In the genomic region with DNA sequence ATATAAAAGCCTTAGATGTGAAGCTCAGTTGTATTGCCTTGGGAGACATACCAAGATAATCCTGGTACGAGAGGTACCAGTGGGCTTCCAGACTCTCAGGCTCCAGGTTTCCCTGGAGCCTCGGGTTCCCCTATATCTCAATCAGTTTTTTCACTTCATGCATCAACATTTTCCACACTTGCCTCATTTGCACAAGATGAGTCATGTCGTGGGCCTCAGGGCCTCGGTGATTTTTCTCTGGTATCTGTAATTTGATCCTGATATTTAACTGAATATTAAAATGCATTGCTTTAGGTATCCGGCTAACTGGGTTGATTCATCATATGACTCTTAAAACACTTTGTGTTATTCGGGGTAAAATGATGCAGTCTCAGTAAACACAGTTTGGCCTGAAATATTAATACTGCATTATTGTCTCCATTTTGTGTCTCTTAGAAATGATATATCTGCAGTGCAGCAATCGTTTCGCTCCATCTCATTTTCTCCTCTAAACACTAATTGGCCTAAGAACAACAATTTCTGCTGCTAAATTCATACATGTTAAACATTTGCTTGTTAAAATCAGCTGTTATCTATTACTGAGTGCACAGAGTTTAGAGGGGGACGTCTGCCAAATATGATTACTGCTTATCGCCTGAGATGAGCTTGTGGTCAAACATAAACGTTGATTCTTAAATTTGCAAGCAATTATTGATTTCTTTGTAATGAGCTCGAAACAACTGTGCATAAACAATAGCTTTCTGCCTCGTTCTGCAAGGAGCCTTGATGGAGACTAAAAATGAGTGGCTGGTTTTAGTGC, we compare ENCODE assay signal across 11 mouse cellular contexts. TPM values are rescaled to one million over a fixed set of nuclear protein-coding genes. Genes with fewer than 3 reads are reported as not detected.
DNase-seq lines count a peak whose midpoint lies in the region; ATAC-seq and TF ChIP-seq lines count a peak whose summit lies in the region.
"Had no signal": no experiment of that assay in that cellular context is flagged by ENCODE, and none has a peak within 500 bp of the region (broad histone marks: within the 10 kb centered on the region; RNA-seq: fewer than 3 reads in every experiment).

No protein-coding gene starts in this region.

- no peak for DNase-seq in heart, postnatal 25 days (ENCODE audit: low spot score)
- no peak for DNase-seq in embryo, embryonic 10 days (ENCODE audit: low spot score)
- DNase-seq: thymus, adult 18-20 months had no signal

- peaks cover 15 to 22% of the 10 kb centered on the region in 2 experiments for H3K4me1 ChIP-seq in heart, embryonic 14.5 days (ENCODE audit: control insufficient read depth in 2 of 2, insufficient read depth in 2 of 2, low read length in 2 of 2)
- peaks cover 34% of the 10 kb centered on the region for H3K4me1 ChIP-seq in neural tube, embryonic 13.5 days (replicated peaks)
- peaks cover 20% of the 10 kb centered on the region for H3K4me1 ChIP-seq in neural tube, embryonic 15.5 days
- H3K4me1 ChIP-seq in hindbrain, embryonic 15.5 days (replicated peaks), result peaks cover 17% of the 10 kb centered on the region

- peak overlapping the region; percentile 58 to 75 for H3K27ac ChIP-seq in heart, embryonic 14.5 days (replicated peaks in 1 of 2; ENCODE audit: control insufficient read depth in 1 of 2, insufficient read depth in 1 of 2, low read depth in 2 of 2, low read length in 2 of 2)
- 0 out of 2 replicates have a peak overlapping the region, but pooled peaks have one; percentile 49 for H3K27ac ChIP-seq in neural tube, embryonic 13.5 days (replicated peaks)
- no peak overlapping the region for H3K27ac ChIP-seq in neural tube, embryonic 15.5 days (replicated peaks)
- 0 out of 2 replicates have a peak overlapping the region, but pooled peaks have one; percentile 48 for H3K27ac ChIP-seq in hindbrain, embryonic 15.5 days (replicated peaks)

- no peaks in the 10 kb centered on the region for H3K79me2 ChIP-seq in myocyte (ENCODE audit: control insufficient read depth, insufficient read depth)

- intact Hi-C loops in heart, postnatal 25 days (cut with DNase I), result no loop called here

- H3K4me3 ChIP-seq in heart, embryonic 14.5 days (ENCODE audit: control insufficient read depth in 1 of 2, insufficient read depth in 1 of 2, low read depth in 1 of 2, low read length in 2 of 2), result no peak overlapping the region
- H3K4me3 ChIP-seq in neural tube, embryonic 13.5 days, result no peak overlapping the region
- no peak overlapping the region for H3K4me3 ChIP-seq in neural tube, embryonic 15.5 days (replicated peaks)
- H3K4me3 ChIP-seq in hindbrain, embryonic 15.5 days, result no peak overlapping the region
- H3K4me3 ChIP-seq in myocyte, result no peak overlapping the region

- no peaks in the 10 kb centered on the region for H3K9me3 ChIP-seq in heart, embryonic 14.5 days (ENCODE audit: control insufficient read depth, low read length)
- H3K9me3 ChIP-seq in neural tube, embryonic 13.5 days, result no peaks in the 10 kb centered on the region
- no peaks in the 10 kb centered on the region for H3K9me3 ChIP-seq in neural tube, embryonic 15.5 days (replicated peaks)
- H3K9me3 ChIP-seq in hindbrain, embryonic 15.5 days, result no peaks in the 10 kb centered on the region

- no peak overlapping the region for H3K4me2 ChIP-seq in heart, embryonic 14.5 days (ENCODE audit: low read length)
- H3K4me2 ChIP-seq in neural tube, embryonic 13.5 days, result no peak overlapping the region
- H3K4me2 ChIP-seq in neural tube, embryonic 15.5 days, result no peak overlapping the region
- H3K4me2 ChIP-seq in hindbrain, embryonic 15.5 days, result no peak overlapping the region
- no peak overlapping the region for H3K4me2 ChIP-seq in myocyte (ENCODE audit: low read depth)

- no peak overlapping the region for H3K9ac ChIP-seq in heart, embryonic 14.5 days (ENCODE audit: low read length)
- H3K9ac ChIP-seq in neural tube, embryonic 13.5 days, result no peak overlapping the region
- no peak overlapping the region for H3K9ac ChIP-seq in neural tube, embryonic 15.5 days (replicated peaks)
- H3K9ac ChIP-seq in hindbrain, embryonic 15.5 days, result no peak overlapping the region

- ATAC-seq in heart, embryonic 14.5 days (ENCODE audit: insufficient number of reproducible peaks, insufficient read depth, low FRiP score, low read depth), result no peak
- no peak for ATAC-seq in neural tube, embryonic 13.5 days (ENCODE audit: low read depth)
- no peak for ATAC-seq in neural tube, embryonic 15.5 days (ENCODE audit: low FRiP score)
- ATAC-seq in hindbrain, embryonic 15.5 days (ENCODE audit: low FRiP score, low read depth), result no peak
- ATAC-seq in erythroid progenitor cell, adult 5-6 weeks (replicated peaks; ENCODE audit: low FRiP score, poor library complexity, severe bottlenecking), result no peak
- ATAC-seq: activated CD4-positive, CD25-positive, alpha-beta regulatory T cell, adult 4 months had no signal

- H3ac ChIP-seq in myocyte (ENCODE audit: control insufficient read depth, insufficient read length), result no peak overlapping the region

- TF ChIP-seq POLR2A in myocyte (IDR thresholded peaks at IDR 0.05; ENCODE audit: insufficient read length, low read depth), result no peak

- WGBS in heart, embryonic 14.5 days, result 57% methylated on average over 13 of the region's 13 CpGs
- 72% methylated on average over 13 of the region's 13 CpGs for whole genome bisulfite sequencing in neural tube, embryonic 13.5 days
- 66% methylated on average over 13 of the region's 13 CpGs for WGBS in neural tube, embryonic 15.5 days
- WGBS in hindbrain, embryonic 15.5 days, result 60% methylated on average over 13 of the region's 13 CpGs

- H3K36me3 ChIP-seq in heart, embryonic 14.5 days (ENCODE audit: control insufficient read depth, insufficient read depth, low read length), result no peaks in the 10 kb centered on the region
- no peaks in the 10 kb centered on the region for H3K36me3 ChIP-seq in neural tube, embryonic 13.5 days
- no peaks in the 10 kb centered on the region for H3K36me3 ChIP-seq in neural tube, embryonic 15.5 days
- no peaks in the 10 kb centered on the region for H3K36me3 ChIP-seq in hindbrain, embryonic 15.5 days
- H3K36me3 ChIP-seq in myocyte (ENCODE audit: control insufficient read depth, insufficient read depth), result no peaks in the 10 kb centered on the region

- H3K27me3 ChIP-seq in heart, embryonic 14.5 days (ENCODE audit: control insufficient read depth, insufficient read depth, low read length), result no peaks in the 10 kb centered on the region
- H3K27me3 ChIP-seq in neural tube, embryonic 13.5 days, result no peaks in the 10 kb centered on the region
- H3K27me3 ChIP-seq in neural tube, embryonic 15.5 days (replicated peaks), result no peaks in the 10 kb centered on the region
- no peaks in the 10 kb centered on the region for H3K27me3 ChIP-seq in hindbrain, embryonic 15.5 days
- H3K27me3 ChIP-seq in myocyte (ENCODE audit: control insufficient read depth, insufficient read depth, insufficient read length), result no peaks in the 10 kb centered on the region

TF ChIP-seq in myocyte, 11 proteins besides CTCF, POLR2A, EP300 and RAD21:
- TF ChIP-seq MYOD1 (IDR thresholded peaks at IDR 0.05; ENCODE audit: control insufficient read depth in 1 of 3, insufficient read length in 2 of 3, low read depth in 2 of 3), result no peak
- 0 out of 2 replicates have a peak, but pooled peaks have one; percentile 20 for TF ChIP-seq CEBPB (IDR thresholded peaks at IDR 0.05; ENCODE audit: insufficient read depth, poor library complexity, severe bottlenecking)

RNA-seq across cellular contexts. Expression of a gene that starts 41.0 kb away (rescaled TPM):
- polyA plus RNA-seq in heart, embryonic 14.5 days (2014; fragmentation: Nextera tagmentation; extraction: Ambion mirVana), result 49.6 and 53.8 TPM in 2 replicates
- total RNA-seq in heart, postnatal 25 days (2021), result under 1 TPM; 0.59 to 0.60 TPM
- 13.5 and 15.5 TPM in 2 replicates for polyA plus RNA-seq in neural tube, embryonic 13.5 days (2015; fragmentation: Nextera tagmentation; extraction: Ambion mirVana)
- 8.7 and 19.6 TPM in 2 replicates for polyA plus RNA-seq in neural tube, embryonic 15.5 days (2015; fragmentation: Nextera tagmentation; extraction: Ambion mirVana)
- polyA plus RNA-seq in hindbrain, embryonic 15.5 days (2015; fragmentation: Nextera tagmentation; extraction: Ambion mirVana), result 12.0 and 14.5 TPM in 2 replicates
- polyA plus RNA-seq in myocyte (2012; fragmentation: generic; extraction: Trizol), result 3.8 TPM
- 119 and 122 TPM in 2 replicates for total RNA-seq in erythroid progenitor cell, adult 5-6 weeks (2015; ENCODE audit: low replicate concordance)
- 145 and 148 TPM in 2 replicates for total RNA-seq in erythroid progenitor cell, adult 5-6 weeks (2017; ENCODE audit: low replicate concordance)

RNA-seq across cellular contexts. Expression of a gene that starts 48.2 kb away (rescaled TPM):
- polyA plus RNA-seq in heart, embryonic 14.5 days (2014; fragmentation: Nextera tagmentation; extraction: Ambion mirVana), result 114 and 117 TPM in 2 replicates
- 1 to 10 TPM; 2.5 TPM for total RNA-seq in heart, postnatal 25 days (2021)
- polyA plus RNA-seq in neural tube, embryonic 13.5 days (2015; fragmentation: Nextera tagmentation; extraction: Ambion mirVana), result 3.3 and 6.5 TPM in 2 replicates
- 4.7 and 5.5 TPM in 2 replicates for polyA plus RNA-seq in neural tube, embryonic 15.5 days (2015; fragmentation: Nextera tagmentation; extraction: Ambion mirVana)
- 8.8 and 9.3 TPM in 2 replicates for polyA plus RNA-seq in hindbrain, embryonic 15.5 days (2015; fragmentation: Nextera tagmentation; extraction: Ambion mirVana)
- polyA plus RNA-seq in myocyte (2012; fragmentation: generic; extraction: Trizol), result 7.5 TPM
- total RNA-seq in erythroid progenitor cell, adult 5-6 weeks (2015; ENCODE audit: low replicate concordance), result 5.4 TPM in 1 of 2 replicates, not detected in the other
- total RNA-seq in erythroid progenitor cell, adult 5-6 weeks (2017; ENCODE audit: low replicate concordance), result 6.0 TPM in 1 of 2 replicates, not detected in the other
- total RNA-seq: common myeloid progenitor, adult 5-6 weeks had no signal

Comparison
In these comparisons a context has a peak if more than half of its experiments do, and no peak if none do; other contexts are left out.
1. RNA of a gene that starts 48.2 kb away (polyA plus RNA-seq): 114 to 117 TPM in heart, embryonic 14.5 days; 8.8 to 9.3 TPM in hindbrain, embryonic 15.5 days, 7.5 TPM in myocyte (single experiment), 4.7 to 5.5 TPM in neural tube, embryonic 15.5 days and 3.3 to 6.5 TPM in neural tube, embryonic 13.5 days; every median in the first group is over 10 times any median in the second.